Mouse (Mus musculus): Measurements from ENCODE around the gene Hist1h2af.

Gene Hist1h2af

DNA sequence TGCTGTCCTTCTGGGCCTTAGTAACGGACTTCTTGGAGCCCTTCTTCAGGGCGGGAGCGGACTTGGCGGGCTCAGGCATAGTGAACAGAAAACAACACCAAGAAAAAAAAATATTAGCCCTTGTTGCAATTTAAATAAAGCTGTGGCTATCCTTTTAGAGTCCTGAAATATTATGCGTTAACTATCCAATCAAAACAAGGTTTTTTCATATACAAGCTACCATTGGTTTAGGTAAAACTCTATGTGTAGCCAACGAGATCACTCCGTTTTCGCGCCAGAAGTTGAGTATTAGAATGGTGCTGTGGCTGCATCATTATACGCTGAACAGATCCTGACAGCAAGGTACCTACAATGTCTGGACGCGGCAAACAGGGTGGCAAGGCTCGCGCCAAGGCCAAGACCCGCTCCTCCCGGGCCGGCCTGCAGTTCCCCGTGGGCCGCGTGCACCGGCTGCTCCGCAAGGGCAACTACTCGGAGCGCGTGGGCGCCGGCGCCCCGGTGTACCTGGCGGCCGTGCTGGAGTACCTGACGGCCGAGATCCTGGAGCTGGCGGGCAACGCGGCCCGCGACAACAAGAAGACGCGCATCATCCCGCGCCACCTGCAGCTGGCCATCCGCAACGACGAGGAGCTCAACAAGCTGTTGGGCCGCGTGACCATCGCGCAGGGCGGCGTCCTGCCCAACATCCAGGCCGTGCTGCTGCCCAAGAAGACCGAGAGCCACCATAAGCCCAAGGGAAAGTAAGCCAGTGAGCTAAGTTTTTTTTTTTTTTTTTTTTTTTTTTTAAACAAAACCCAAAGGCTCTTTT lies at the start of gene Hist1h2af:
Hist1h2af (plus strand) TSS at position 347 of the 808 bp plus-strand sequence.
- peak; percentile 56 to 84 for DNase-seq (ENCODE audit: inconsistent age in 2 of 2, low spot score in 1 of 2)

DNA sequence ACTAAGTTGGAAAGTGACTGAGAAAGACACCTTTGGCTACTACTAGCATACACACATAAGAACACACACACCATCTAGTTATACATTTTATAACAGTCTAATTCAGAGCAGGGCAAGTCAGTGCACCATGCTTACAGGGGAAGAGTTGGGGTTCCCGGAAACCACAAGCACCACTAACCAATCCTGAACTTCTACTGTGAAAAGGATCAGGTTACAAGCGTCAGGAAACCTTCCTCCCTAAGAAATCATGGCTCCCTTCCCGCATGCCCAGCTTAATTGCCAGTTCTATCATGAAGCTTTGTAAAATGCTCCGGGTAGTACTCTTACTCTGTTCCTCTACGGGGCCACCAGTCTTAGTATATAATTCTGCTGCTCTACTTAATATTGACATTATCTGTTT lies 48.4 kb upstream of the Hist1h2af start:
- no peak for DNase-seq (ENCODE audit: inconsistent age in 2 of 2, low spot score in 1 of 2)

DNA sequence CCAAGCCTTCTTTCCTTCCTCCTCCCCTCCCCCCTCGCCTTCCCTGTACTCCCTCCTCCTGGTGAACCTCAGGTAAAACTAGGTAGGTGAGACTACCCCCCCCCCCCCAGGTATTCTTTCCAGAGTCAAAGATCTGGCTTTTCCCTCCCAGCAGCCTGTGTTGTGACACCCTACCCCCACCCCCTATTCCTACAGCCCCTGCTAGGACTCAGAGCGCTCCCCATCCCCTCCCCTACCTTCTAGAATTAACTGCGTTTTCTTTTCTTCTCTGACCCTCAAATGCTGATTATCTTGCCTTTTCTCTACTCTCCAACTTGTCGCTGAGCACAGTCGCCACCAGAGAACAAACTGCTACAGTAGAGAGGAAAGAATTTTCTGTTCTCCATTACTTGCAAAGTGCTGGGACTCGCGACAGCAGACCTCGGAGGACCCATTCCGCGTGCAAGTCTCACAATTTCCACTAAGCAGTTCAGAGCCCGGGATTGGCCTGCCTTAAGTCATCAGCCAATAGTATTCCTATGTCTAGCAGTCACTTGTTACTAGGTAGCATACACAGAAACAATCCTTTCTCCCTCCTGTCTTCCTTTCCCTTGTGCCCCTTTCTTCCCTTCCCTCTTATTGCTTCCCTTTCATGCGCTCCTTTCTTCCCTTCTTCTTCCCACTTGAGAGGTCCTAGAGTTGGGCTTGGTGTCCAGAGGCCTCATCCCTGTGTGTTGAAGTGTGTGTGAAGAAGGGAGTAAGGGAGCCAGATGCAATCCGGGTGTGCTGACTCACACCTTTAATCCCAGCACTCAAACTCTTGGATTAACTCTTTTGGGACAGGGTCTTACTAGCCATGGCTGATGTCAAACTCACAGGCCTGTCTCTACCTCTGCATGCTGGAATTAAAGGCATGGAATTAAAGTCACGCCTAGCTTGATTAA lies 45.0 kb upstream of the Hist1h2af start, which contains the start of gene Btn2a2:
Btn2a2 (minus strand) TSS at position 458 of the 923 bp plus-strand sequence.
- DNase-seq (ENCODE audit: inconsistent age in 2 of 2, low spot score in 1 of 2): peak; percentile 59 to 85

- no peak for DNase-seq (ENCODE audit: inconsistent age in 2 of 2, low spot score in 1 of 2)
These were observed 42.8 kb upstream of the Hist1h2af start for GRCm38 (mm10) chr13:23490863-23491262.

GRCm38 (mm10) chr13:23491263-23491662 lies 42.4 kb upstream of the Hist1h2af start:
- DNase-seq (ENCODE audit: inconsistent age in 2 of 2, low spot score in 1 of 2): no peak

DNA sequence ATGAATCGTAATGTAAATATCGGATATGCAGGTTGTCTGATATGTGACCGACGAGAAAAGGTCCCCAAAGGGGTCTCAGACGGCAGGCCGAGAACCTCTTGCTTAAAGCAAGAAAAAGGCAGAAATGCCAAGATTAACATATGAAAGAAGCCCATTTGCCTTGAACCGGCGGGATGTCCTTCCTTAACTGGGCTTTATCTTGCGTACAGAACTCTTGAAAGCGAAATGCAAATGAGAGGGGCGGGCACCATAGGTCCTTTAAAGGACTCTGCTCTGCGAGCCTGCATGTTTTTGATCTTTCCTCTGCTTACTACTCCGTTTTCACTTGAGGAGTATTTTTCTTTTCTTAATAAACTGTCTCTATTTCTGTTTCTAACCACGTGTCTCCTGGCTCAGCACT lies 41.7 kb upstream of the Hist1h2af start:
- peak; percentile 13 to 65 for DNase-seq (ENCODE audit: inconsistent age in 2 of 2, low spot score in 1 of 2)

- no peak for DNase-seq (ENCODE audit: inconsistent age in 2 of 2, low spot score in 1 of 2)
These were observed 38.2 kb upstream of the Hist1h2af start for GRCm38 (mm10) chr13:23495526-23495925.

DNA sequence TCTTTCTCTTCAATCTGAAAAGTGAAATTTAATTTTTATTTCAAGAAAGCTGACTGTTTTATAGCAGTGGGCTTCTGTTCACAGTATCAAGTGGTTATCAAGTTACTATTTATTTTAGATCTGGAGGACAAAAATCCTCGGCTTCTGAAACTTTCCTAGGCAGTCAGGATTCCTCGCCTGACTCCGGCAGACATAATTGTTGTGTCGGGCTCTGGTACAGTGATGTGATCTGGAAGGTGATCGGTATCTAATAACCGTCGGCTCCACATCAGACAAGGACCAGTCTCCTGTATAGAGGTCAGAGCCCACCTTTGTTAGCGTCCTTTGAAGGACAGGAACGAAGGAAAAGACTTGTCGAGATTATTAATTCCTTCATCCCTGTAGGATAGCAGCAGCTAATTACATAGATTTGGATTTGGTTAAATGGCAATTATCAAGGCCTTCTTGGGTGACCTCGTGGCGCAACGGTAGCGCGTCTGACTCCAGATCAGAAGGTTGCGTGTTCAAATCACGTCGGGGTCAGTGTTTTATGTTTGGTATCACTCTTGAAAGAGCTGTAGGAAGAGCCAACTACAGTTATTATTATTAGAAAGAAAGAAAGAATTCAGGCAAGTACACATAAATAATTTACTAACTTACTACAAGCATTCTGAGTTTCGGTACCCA lies 35.9 kb upstream of the Hist1h2af start:
- peak in 1 of 2 experiments; percentile 77 for DNase-seq (ENCODE audit: inconsistent age in 2 of 2, low spot score in 1 of 2)

DNA sequence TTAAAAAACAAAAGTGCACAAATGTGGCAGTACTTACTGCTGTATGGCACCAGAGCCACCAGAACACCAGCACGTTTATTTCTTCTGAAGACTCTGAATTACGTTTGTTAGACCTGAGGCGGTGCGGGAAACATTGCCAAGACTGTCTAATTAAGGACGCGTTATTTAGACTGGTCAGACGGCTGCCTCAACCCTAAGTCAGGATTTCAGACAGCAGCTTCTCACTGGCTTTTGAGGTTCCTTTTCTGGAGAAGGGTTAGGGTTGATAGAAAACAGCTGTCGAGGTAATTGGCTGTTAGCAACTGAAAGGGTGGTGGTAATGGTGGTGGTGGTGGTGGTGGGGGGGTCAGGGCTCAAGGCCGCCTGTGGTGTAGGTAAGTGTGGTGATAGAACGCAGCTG lies 35.1 kb upstream of the Hist1h2af start:
- no peak for DNase-seq (ENCODE audit: inconsistent age in 2 of 2, low spot score in 1 of 2)

DNA sequence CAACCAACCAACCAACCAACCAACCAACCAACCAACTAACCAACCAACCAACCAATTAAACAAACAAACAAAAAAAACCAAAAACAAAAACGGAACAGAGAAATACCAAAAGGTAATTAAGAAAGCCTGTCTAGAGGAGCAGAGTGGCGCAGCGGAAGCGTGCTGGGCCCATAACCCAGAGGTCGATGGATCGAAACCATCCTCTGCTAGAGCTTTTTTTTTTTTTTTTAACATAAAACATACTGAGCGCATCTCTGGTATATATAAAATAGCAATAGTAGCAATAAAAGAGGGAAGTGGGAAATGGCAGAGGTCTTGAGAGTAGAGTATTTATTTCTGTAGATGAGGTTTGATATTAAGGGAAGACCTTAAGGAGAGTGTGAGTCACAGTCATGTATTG lies 33.8 kb upstream of the Hist1h2af start:
- no peak for DNase-seq (ENCODE audit: inconsistent age in 2 of 2, low spot score in 1 of 2)

DNA sequence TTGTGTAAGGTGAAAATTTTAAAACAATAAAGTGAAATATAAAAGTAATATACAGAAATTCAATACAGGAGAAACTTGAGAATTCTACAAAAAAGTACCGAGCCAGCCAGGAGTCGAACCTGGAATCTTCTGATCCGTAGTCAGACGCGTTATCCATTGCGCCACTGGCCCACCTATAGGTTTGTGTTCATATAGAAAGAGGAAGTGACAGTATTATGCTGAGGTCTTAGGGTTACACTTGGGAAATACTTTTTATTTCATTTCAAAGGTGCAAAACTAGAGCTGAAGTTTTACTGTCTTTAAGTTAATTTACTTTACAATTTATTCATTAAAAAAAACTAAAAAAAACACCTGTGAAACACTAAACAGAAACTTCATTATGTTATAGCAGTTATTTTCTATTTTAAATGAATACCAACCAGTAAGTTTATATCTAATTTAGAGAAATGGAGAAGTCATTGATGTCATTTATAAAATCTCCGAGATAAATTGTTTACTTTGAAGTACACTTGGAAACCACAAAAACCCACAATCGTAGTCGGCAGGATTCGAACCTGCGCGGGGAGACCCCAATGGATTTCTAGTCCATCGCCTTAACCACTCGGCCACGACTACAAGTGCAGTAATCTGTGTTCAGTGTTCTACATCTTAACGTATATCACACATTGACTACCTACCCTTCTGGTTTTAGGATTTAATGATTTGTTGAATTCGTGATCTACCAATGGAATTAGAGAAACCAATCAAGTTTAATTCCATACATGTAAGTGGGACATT lies 33.1 kb upstream of the Hist1h2af start:
- DNase-seq (ENCODE audit: inconsistent age in 2 of 2, low spot score in 1 of 2): peak; percentile 40 to 89

DNA sequence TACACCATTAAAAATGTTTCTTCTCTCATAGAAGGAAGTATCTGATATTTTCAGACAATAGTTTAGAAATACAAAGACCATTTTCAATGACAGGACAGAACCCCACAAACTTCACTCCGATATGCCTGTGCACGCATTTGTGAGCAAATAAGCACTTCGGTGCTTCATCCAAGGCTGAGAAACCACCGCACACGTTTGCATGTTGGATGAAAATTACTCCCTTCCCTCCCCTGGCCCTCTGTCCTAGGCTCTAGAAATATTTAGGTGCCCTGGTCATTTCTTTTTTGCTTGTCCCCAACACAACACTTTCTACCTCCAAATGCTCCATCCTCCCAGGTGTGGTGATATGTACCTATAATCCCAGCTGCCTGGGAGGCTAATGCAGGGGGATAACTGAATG lies 32.2 kb upstream of the Hist1h2af start:
- no peak for DNase-seq (ENCODE audit: inconsistent age in 2 of 2, low spot score in 1 of 2)

DNA sequence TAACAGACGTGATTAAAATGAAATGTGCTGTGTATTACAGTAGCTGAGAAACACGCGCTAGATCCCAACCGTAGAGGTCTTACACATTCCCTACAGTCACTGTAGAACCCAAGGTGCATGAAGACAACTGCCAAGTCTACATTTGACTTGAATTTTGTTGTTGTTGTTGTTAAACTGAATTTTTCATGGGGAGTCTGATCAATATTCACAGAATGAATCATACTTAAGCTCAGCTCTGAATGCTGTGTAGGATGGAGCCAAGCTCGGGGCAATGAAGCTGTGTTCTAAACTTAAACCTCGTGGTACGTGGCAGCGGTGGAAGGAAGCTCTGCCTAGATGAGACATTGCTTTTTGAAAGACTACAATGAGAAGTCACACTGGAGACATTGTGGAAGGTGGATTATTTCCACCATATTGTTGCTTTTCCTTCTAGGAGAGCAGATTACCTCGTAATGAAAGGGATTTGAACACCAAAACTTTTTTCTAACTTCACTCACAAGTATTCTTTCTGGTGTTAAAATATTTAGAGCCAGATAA lies 31.6 kb upstream of the Hist1h2af start:
- no peak for DNase-seq (ENCODE audit: inconsistent age in 2 of 2, low spot score in 1 of 2)

GRCm38 (mm10) chr13:23502916-23503315 lies 30.8 kb upstream of the Hist1h2af start:
- DNase-seq (ENCODE audit: inconsistent age in 2 of 2, low spot score in 1 of 2): no peak

DNA sequence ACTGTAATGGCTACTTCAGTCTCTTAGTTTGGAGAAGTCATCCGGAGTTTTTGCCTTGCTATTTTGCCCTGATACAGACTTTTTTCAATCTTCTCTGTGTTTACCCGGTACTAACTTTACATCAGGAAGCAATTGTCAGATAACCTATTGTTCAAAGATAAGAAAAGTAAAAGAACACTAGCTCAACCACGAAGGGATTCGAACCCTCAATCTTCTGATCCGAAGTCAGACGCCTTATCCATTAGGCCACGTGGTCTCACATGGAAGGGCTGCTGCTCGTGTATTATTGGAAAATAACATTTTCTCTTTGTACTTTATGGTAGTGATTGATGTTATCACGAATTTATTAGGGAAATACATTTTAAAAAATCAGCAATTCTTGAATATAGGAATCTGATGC lies 29.9 kb upstream of the Hist1h2af start:
- DNase-seq (ENCODE audit: inconsistent age in 2 of 2, low spot score in 1 of 2): peak in 1 of 2 experiments; percentile 91

- peak in 1 of 2 experiments; percentile 54 for DNase-seq (ENCODE audit: inconsistent age in 2 of 2, low spot score in 1 of 2)
These were observed 27.9 kb upstream of the Hist1h2af start for GRCm38 (mm10) chr13:23505662-23506345.

DNA sequence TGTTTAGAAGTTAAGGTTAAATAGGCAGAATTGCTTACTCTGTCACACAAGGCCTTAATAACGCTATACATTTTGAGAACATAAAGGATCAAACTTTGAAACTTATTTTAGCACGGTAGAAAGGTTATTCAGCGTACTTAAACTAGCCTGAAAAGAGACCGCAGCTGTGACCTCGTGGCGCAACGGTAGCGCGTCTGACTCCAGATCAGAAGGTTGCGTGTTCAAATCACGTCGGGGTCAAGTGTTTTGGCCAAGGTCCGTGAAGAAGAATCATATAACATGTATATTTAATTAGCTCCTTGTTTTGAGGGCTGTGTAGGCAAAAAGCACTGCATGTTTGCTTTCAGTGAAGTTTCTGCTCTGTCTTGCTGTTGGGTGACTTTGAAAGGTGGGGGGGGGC lies 27.4 kb upstream of the Hist1h2af start:
- DNase-seq (ENCODE audit: inconsistent age in 2 of 2, low spot score in 1 of 2): peak; percentile 39 to 89

GRCm38 (mm10) chr13:23506819-23507515 lies 26.7 kb upstream of the Hist1h2af start:
- DNase-seq (ENCODE audit: inconsistent age in 2 of 2, low spot score in 1 of 2): no peak

DNA sequence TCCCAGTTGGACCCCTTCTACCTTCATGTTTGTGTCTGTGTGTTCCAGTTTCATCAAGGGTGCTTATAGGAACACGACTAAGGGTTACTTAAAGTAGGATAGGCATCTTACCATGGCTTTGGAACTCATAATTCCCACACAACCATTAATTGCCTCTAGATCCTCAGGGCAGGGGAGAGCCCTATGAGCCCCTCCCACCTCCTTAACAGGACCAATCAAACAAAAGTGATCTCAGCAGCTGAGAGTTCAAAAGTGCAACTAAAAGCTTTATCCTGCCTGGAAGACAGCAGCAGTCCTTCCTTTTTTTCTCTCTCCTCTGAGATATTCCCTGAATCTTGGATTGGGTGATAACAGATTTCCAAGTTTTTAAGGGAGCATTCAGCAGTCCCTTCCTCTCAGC lies 23.6 kb upstream of the Hist1h2af start:
- DNase-seq (ENCODE audit: inconsistent age in 2 of 2, low spot score in 1 of 2): no peak
